Mouse (Mus musculus): ENCODE measurements at regions not wholly inside any gene's neighbourhood (a gene's known extent, or its start where the extent isn't known, plus 50 kb on each side); places are given as distances from the start of the nearest gene placed in this dataset.

GRCm38 (mm10) chr5:4526042-4526815 is 231.6 kb downstream of the Fzd1 start:
- in situ Hi-C loops (cut with MboI, MseI) = no loop called here

GRCm38 (mm10) chr5:4500599-4500998 is 257.2 kb downstream of the Fzd1 start:
- in situ Hi-C loops (cut with MboI, MseI) = no loop called here

GRCm38 (mm10) chr5:4499036-4499435 is 258.8 kb downstream of the Fzd1 start:
- in situ Hi-C loops (cut with MboI, MseI) = no loop called here

- in situ Hi-C loops (cut with MboI, MseI) = no loop called here
These were observed 259.4 kb downstream of the Fzd1 start for GRCm38 (mm10) chr5:4498425-4498824.

- in situ Hi-C loops (cut with MboI, MseI) = no loop called here
These were observed 261.0 kb downstream of the Fzd1 start for GRCm38 (mm10) chr5:4496907-4497200.

- in situ Hi-C loops (cut with MboI, MseI) = no loop called here
These were observed 261.5 kb downstream of the Fzd1 start for GRCm38 (mm10) chr5:4496132-4496906.

- in situ Hi-C loops (cut with MboI, MseI) = no loop called here
These were observed 262.4 kb downstream of the Fzd1 start for GRCm38 (mm10) chr5:4495482-4495881.

GRCm38 (mm10) chr5:4486391-4487132 is 271.3 kb downstream of the Fzd1 start:
- in situ Hi-C loops (cut with MboI, MseI) = no loop called here

GRCm38 (mm10) chr5:4485542-4486390 is 272.1 kb downstream of the Fzd1 start:
- in situ Hi-C loops (cut with MboI, MseI) = no loop called here

GRCm38 (mm10) chr5:4484780-4485179 is 273.1 kb downstream of the Fzd1 start:
- in situ Hi-C loops (cut with MboI, MseI) = no loop called here

GRCm38 (mm10) chr5:4484151-4484550 is 273.7 kb downstream of the Fzd1 start:
- in situ Hi-C loops (cut with MboI, MseI) = no loop called here

GRCm38 (mm10) chr5:4474255-4474654 is 282.1 kb downstream of the Mterf1b start:
- in situ Hi-C loops (cut with MboI, MseI) = no loop called here
